Mouse (Mus musculus): ENCODE measurements around the gene Lin28b. TPM values are rescaled to one million over a fixed set of nuclear protein-coding genes. Genes with fewer than 3 reads are reported as not detected.

Gene Lin28b
- total RNA-seq, 2 experiments from 2014 or later, result not detected

- no peak for ATAC-seq (replicated peaks; ENCODE audit: low FRiP score, low TSS enrichment, poor library complexity, severe bottlenecking)
These were observed 150.5 kb downstream of the Lin28b start, which contains the start of gene Bves for GRCm38 (mm10) chr10:45335434-45336422. Gene Bves, plus strand, starts transcription at chr10:45335772.

GRCm38 (mm10) chr10:45334925-45335324 lies 151.3 kb downstream of the Lin28b start:
- no peak for ATAC-seq (replicated peaks; ENCODE audit: low FRiP score, low TSS enrichment, poor library complexity, severe bottlenecking)

- no peak for ATAC-seq (replicated peaks; ENCODE audit: low FRiP score, low TSS enrichment, poor library complexity, severe bottlenecking)
These were observed 157.8 kb downstream of the Lin28b start for GRCm38 (mm10) chr10:45328196-45329000.

Other genes starting within 250 kb of the Lin28b start
- not detected in 2 replicates for gene Bves, start 150.6 kb downstream of the Lin28b start, total RNA-seq (2014; fragmentation: Nextera tagmentation)
- not detected in 2 replicates for gene Bves, start 150.6 kb downstream of the Lin28b start, total RNA-seq (2017)
- 19.5 and 19.8 TPM in 2 replicates for gene Hace1, start 91.4 kb upstream of the Lin28b start, total RNA-seq (2014; fragmentation: Nextera tagmentation)
- 21.6 and 23.3 TPM in 2 replicates for gene Hace1, start 91.4 kb upstream of the Lin28b start, total RNA-seq (2017)